Mouse (Mus musculus): ENCODE results near the gene Gm20388. TPM values are rescaled to one million over a fixed set of nuclear protein-coding genes. Genes with fewer than 3 reads are reported as not detected.

Gene Gm20388
- polyA plus RNA-seq, 1 experiment from 2014 or later = 8.3 TPM

DNA sequence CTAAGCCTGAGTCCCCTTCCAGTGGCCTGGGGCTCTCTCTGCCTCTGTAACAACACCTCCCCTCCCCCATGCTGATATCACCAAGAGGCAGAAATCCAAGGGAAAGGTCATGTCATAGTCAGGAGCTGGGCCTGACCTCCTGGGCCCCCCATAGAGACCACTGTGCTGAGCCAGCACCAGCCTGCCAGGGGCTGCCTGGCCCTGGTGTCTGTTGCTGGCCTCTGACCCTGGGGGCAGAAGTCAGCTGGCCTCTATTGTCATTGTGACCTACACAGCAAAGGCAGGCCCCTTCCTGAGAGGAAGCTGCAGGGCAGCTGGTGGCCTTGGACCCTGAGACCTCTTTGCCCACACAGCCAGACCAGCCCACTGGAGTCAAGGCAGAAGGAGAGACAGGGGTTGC, 909.3 kb downstream of the Gm20388 start:
- ATAC-seq (replicated peaks; ENCODE audit: low FRiP score, low TSS enrichment, low read depth) = no peak
- H3K9ac ChIP-seq (ENCODE audit: low read length) = no peak overlapping the region
- no peaks in the 10 kb centered on the region for H3K36me3 ChIP-seq (ENCODE audit: control insufficient read depth, insufficient read depth, low read length)
- no peaks in the 10 kb centered on the region for H3K27me3 ChIP-seq (replicated peaks; ENCODE audit: control insufficient read depth, insufficient read depth, low read length)
- peaks cover 3% of the 10 kb centered on the region; the same call in 1 of the 2 replicates for H3K9me3 ChIP-seq (ENCODE audit: control insufficient read depth, low read length)
- H3K4me1 ChIP-seq (replicated peaks; ENCODE audit: control insufficient read depth, insufficient read depth, low read length) = peaks cover 4% of the 10 kb centered on the region; the same call in 1 of the 2 replicates
- no peak overlapping the region for H3K4me3 ChIP-seq (ENCODE audit: low read depth, low read length)
- DNase-seq (ENCODE audit: low spot score) = no peak
- H3K27ac ChIP-seq (ENCODE audit: low read depth) = no peak overlapping the region
- H3K4me2 ChIP-seq (ENCODE audit: low read length) = no peak overlapping the region

DNA sequence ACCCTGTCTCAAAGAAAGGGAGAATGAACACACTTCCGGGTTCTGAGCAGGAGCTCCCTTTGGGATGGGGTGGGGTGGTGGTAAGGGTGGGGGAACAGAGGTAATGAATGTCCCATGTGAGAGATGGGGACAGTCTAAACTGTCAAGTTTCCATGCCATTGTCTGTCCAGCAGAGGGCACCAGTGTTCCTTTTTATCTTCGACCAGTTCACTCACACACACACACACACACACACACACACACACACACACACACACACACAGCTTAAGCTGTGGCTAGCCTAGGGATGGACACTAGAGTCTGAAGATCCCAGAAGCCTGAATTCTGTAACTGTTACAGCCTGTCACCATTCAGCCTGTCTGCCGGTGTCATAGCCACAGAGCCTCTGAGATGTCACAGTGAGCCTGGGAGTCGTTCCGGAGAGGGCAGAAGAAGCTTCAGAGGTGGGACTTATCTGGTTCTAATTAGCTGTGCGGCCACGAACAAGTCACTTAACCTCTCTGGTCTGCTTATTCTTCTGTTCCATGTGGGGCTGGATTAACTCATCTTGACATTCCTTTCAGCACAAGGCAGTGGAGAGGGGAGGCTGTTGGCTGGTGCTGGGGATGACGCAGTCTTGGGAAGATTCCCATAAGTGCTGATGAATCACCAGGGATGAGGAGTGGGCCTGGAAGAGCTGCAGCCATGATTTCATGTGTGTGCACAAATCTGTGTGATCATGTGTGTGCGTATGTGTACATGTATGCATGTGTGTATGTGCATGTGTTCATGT, 910.9 kb downstream of the Gm20388 start:
- Histone ChIP-seq H3K36me3 (ENCODE audit: control insufficient read depth, insufficient read depth, low read length) (no peaks in the 10 kb centered on the region), H3K9me3 (ENCODE audit: control insufficient read depth, low read length) (peaks cover 3% of the 10 kb centered on the region; the same call in 1 of the 2 replicates), H3K27ac (ENCODE audit: low read depth) (peak overlapping the region; percentile 64; the same call in 1 of the 2 replicates), H3K27me3 (replicated peaks; ENCODE audit: control insufficient read depth, insufficient read depth, low read length) (no peaks in the 10 kb centered on the region), H3K4me1 (replicated peaks; ENCODE audit: control insufficient read depth, insufficient read depth, low read length) (peaks cover 4% of the 10 kb centered on the region; the same call in 1 of the 2 replicates), H3K4me3 (ENCODE audit: low read depth, low read length) (no peak overlapping the region), H3K4me2 (ENCODE audit: low read length) (peak overlapping the region; percentile 24; the same call in 1 of the 2 replicates), H3K9ac (ENCODE audit: low read length) (no peak overlapping the region)
- DNase-seq (ENCODE audit: low spot score) (peak; percentile 81), ATAC-seq (replicated peaks; ENCODE audit: low FRiP score, low TSS enrichment, low read depth) (peak; percentile 63)
- 18% methylated on average over 9 of the region's 9 CpGs for WGBS

DNA sequence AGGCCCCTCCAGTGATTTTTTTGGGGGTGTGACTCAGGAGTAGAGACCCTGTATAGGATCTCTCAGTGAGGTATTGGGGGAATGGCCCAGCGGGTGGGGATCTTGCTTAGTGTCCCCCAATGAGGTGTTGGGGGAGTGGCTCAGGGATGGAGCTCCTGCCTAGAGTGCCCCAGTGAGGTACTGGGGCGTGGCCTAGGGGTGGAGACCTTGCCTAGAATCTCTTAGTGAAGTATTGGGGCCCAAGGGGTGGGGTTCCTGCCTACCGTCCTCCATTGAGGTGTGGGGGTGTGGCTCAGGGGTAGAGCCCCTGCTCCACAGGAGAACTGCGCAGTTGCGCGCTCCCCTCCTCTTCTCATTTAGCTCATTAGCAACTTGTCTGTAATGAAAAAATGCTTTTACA, 912.7 kb downstream of the Gm20388 start:
- no peak overlapping the region for H3K9ac ChIP-seq (ENCODE audit: low read length)
- DNase-seq (ENCODE audit: low spot score) = no peak
- no peak; the same call in 1 of the 2 replicates for ATAC-seq (replicated peaks; ENCODE audit: low FRiP score, low TSS enrichment, low read depth)
- H3K9me3 ChIP-seq (ENCODE audit: control insufficient read depth, low read length) = peaks cover 3% of the 10 kb centered on the region; the same call in 1 of the 2 replicates
- 60% methylated on average over 6 of the region's 6 CpGs for WGBS
- H3K4me3 ChIP-seq (ENCODE audit: low read depth, low read length) = no peak overlapping the region
- peaks cover 9% of the 10 kb centered on the region; the same call in 1 of the 2 replicates for H3K4me1 ChIP-seq (replicated peaks; ENCODE audit: control insufficient read depth, insufficient read depth, low read length)
- H3K36me3 ChIP-seq (ENCODE audit: control insufficient read depth, insufficient read depth, low read length) = no peaks in the 10 kb centered on the region
- H3K4me2 ChIP-seq (ENCODE audit: low read length) = no peak overlapping the region
- H3K27ac ChIP-seq (ENCODE audit: low read depth) = no peak overlapping the region
- no peaks in the 10 kb centered on the region for H3K27me3 ChIP-seq (replicated peaks; ENCODE audit: control insufficient read depth, insufficient read depth, low read length)

DNA sequence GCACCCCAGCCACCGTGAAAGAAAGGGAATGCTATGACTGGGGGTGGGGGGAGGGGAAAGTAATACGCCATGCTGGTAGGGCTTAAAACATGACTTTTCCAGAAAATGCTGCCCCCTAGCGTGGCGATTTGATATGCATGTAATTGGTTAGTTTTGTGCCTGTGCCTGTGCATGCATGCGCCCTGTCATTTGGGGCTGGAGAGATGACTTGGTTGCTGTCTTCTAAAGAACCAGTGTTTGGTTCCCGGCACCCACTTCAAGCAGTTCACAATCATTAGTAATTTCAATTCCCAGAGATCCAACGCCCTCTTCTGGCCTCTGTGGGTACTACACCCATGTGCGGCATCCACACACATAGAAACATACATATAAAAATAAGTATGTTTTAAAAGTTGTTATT, 913.2 kb downstream of the Gm20388 start:
- Histone ChIP-seq H3K4me1 (replicated peaks; ENCODE audit: control insufficient read depth, insufficient read depth, low read length) (peaks cover 9% of the 10 kb centered on the region; the same call in 1 of the 2 replicates), H3K36me3 (ENCODE audit: control insufficient read depth, insufficient read depth, low read length) (no peaks in the 10 kb centered on the region), H3K27ac (ENCODE audit: low read depth) (no peak overlapping the region), H3K4me2 (ENCODE audit: low read length) (no peak overlapping the region), H3K27me3 (replicated peaks; ENCODE audit: control insufficient read depth, insufficient read depth, low read length) (no peaks in the 10 kb centered on the region), H3K9ac (ENCODE audit: low read length) (no peak overlapping the region), H3K9me3 (ENCODE audit: control insufficient read depth, low read length) (peaks cover 3% of the 10 kb centered on the region; the same call in 1 of the 2 replicates), H3K4me3 (ENCODE audit: low read depth, low read length) (no peak overlapping the region)
- WGBS = 57% methylated on average over 8 of the region's 8 CpGs
- no peak for ATAC-seq (replicated peaks; ENCODE audit: low FRiP score, low TSS enrichment, low read depth)
- no peak for DNase-seq (ENCODE audit: low spot score)

DNA sequence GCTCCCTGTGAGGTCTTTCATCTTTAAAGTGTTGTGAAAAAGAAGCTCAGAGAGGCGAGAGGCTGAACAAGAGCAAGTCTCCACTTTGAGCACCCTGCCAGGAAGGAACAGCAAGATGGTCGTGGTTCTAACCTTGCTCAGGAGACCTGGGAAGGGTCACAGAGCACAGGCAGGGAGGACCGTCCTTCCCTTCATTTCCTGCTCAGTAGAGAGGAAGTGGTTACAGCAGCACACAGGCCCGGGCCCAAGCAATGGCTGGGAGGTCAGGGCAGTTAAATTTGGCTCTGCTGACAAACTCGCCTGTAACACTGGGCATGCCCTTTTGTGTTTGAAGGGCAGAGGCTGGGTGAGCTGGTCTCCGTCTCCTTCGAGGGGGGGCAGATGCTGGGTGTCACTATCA, 914.0 kb downstream of the Gm20388 start:
- 62% methylated on average over 7 of the region's 7 CpGs for WGBS

DNA sequence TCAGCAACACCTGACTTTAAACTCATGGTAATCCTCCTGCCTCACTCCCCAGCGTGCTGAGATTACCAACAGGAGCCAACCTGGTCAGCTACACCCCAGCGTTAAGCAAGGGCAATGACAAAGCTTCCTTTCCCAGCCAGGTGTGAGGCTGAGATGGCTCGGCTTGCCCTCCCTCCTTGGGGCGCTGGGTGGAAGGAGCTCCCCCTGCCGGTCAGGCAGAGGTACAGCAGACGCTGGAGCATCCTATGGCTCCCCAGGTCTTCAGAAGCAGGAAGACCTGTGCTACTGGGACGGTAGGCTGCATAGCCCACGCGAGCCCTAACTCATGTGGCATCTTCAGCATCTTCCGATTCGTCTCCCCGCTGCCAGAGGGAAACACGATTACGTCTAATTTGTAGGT, 917.6 kb downstream of the Gm20388 start:
- WGBS = 20% methylated on average over 14 of the region's 14 CpGs

More for the DNA sequence above, 914.0 kb downstream of the Gm20388 start:
- no peak overlapping the region for H3K27ac ChIP-seq (ENCODE audit: low read depth)
- no peaks in the 10 kb centered on the region for H3K9me3 ChIP-seq (ENCODE audit: control insufficient read depth, low read length)
- H3K4me3 ChIP-seq (ENCODE audit: low read depth, low read length) = no peak overlapping the region
- H3K36me3 ChIP-seq (ENCODE audit: control insufficient read depth, insufficient read depth, low read length) = no peaks in the 10 kb centered on the region
- no peak overlapping the region for H3K4me2 ChIP-seq (ENCODE audit: low read length)
- no peak overlapping the region for H3K9ac ChIP-seq (ENCODE audit: low read length)
- DNase-seq (ENCODE audit: low spot score) (no peak), ATAC-seq (replicated peaks; ENCODE audit: low FRiP score, low TSS enrichment, low read depth) (no peak)
- no peaks in the 10 kb centered on the region for H3K27me3 ChIP-seq (replicated peaks; ENCODE audit: control insufficient read depth, insufficient read depth, low read length)
- H3K4me1 ChIP-seq (replicated peaks; ENCODE audit: control insufficient read depth, insufficient read depth, low read length) = peaks cover 9% of the 10 kb centered on the region; the same call in 1 of the 2 replicates

DNA sequence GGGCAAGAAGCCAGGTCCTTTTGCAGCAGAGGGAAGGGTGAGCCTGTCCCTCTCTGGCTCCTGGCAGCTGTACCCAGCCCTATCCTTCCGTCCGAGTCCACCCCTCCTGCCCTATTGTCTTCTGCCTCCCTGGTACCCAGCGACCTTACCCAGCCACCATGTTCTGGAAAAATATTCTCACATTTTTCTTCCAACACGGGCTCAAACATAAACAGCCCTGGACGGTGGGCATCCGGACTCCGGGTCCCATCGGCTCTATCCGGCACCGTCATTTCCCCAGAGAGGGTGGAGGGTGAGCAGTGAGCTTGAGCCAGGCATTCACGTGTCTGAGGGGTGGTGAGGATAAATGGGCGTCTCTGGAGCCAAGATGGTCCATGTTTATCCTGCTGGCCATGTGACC, 920.0 kb downstream of the Gm20388 start:
- no peaks in the 10 kb centered on the region for H3K27me3 ChIP-seq (replicated peaks; ENCODE audit: control insufficient read depth, insufficient read depth, low read length)

More for the DNA sequence above, 917.6 kb downstream of the Gm20388 start:
- peak; percentile 77 for DNase-seq (ENCODE audit: low spot score)
- Histone ChIP-seq H3K4me3 (ENCODE audit: low read depth, low read length) (no peak overlapping the region), H3K4me2 (ENCODE audit: low read length) (no peak overlapping the region), H3K27me3 (replicated peaks; ENCODE audit: control insufficient read depth, insufficient read depth, low read length) (no peaks in the 10 kb centered on the region), H3K9me3 (ENCODE audit: control insufficient read depth, low read length) (no peaks in the 10 kb centered on the region), H3K27ac (ENCODE audit: low read depth) (no peak overlapping the region), H3K36me3 (ENCODE audit: control insufficient read depth, insufficient read depth, low read length) (no peaks in the 10 kb centered on the region), H3K4me1 (replicated peaks; ENCODE audit: control insufficient read depth, insufficient read depth, low read length) (peaks cover 18% of the 10 kb centered on the region; the same call in 1 of the 2 replicates), H3K9ac (ENCODE audit: low read length) (no peak overlapping the region)
- ATAC-seq (replicated peaks; ENCODE audit: low FRiP score, low TSS enrichment, low read depth) = no peak

DNA sequence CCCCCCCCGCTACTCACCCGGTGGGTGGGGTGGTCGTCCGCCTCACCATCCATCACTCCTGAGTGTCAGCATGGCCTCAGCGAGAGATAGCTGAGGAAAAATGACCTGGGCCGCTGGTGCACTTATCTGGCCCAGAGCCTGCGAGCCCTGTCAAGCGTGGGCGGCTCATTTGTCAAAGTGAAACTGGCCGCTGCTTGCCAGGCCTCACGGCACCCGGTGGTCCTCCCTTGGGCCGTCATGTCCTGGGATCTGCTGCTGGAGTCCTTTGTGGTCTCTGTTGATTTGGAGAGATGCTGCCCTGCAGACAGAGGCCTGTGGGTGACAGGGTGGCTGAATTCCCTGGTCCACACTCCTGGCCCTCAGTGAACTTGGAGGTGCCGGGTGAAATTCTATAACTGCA, 921.4 kb downstream of the Gm20388 start:
- H3K27ac ChIP-seq (ENCODE audit: low read depth) = peak overlapping the region; percentile 67
- 0 out of 2 replicates have a peak, but pooled peaks cover 2% of the 10 kb centered on the region for H3K27me3 ChIP-seq (replicated peaks; ENCODE audit: control insufficient read depth, insufficient read depth, low read length)
- H3K9me3 ChIP-seq (ENCODE audit: control insufficient read depth, low read length) = no peaks in the 10 kb centered on the region
- WGBS = 9% methylated on average over 13 of the region's 14 CpGs
- H3K9ac ChIP-seq (ENCODE audit: low read length) = no peak overlapping the region
- ATAC-seq (replicated peaks; ENCODE audit: low FRiP score, low TSS enrichment, low read depth) (no peak; the same call in 1 of the 2 replicates), DNase-seq (ENCODE audit: low spot score) (peak; percentile 60)
- H3K4me2 ChIP-seq (ENCODE audit: low read length) = peak overlapping the region; percentile 39
- no peak overlapping the region; the same call in 1 of the 2 replicates for H3K4me3 ChIP-seq (ENCODE audit: low read depth, low read length)
- H3K36me3 ChIP-seq (ENCODE audit: control insufficient read depth, insufficient read depth, low read length) = no peaks in the 10 kb centered on the region
- peaks cover 18% of the 10 kb centered on the region; the same call in 1 of the 2 replicates for H3K4me1 ChIP-seq (replicated peaks; ENCODE audit: control insufficient read depth, insufficient read depth, low read length)

More for the DNA sequence above, 920.0 kb downstream of the Gm20388 start:
- Histone ChIP-seq H3K9me3 (ENCODE audit: control insufficient read depth, low read length) (no peaks in the 10 kb centered on the region), H3K4me2 (ENCODE audit: low read length) (peak overlapping the region; percentile 7; the same call in 1 of the 2 replicates), H3K9ac (ENCODE audit: low read length) (0 out of 2 replicates have a peak overlapping the region, but pooled peaks have one; percentile 16), H3K4me1 (replicated peaks; ENCODE audit: control insufficient read depth, insufficient read depth, low read length) (peaks cover 18% of the 10 kb centered on the region; the same call in 1 of the 2 replicates), H3K4me3 (ENCODE audit: low read depth, low read length) (no peak overlapping the region; the same call in 1 of the 2 replicates), H3K27ac (ENCODE audit: low read depth) (peak overlapping the region; percentile 22), H3K36me3 (ENCODE audit: control insufficient read depth, insufficient read depth, low read length) (no peaks in the 10 kb centered on the region)
- DNase-seq (ENCODE audit: low spot score) (no peak), ATAC-seq (replicated peaks; ENCODE audit: low FRiP score, low TSS enrichment, low read depth) (no peak)
- WGBS = 39% methylated on average over 12 of the region's 12 CpGs
